Mouse (Mus musculus): ENCODE measurements around the gene Arid3c. TPM values are rescaled to one million over a fixed set of nuclear protein-coding genes. Genes with fewer than 3 reads are reported as not detected.

Gene Arid3c
- polyA plus RNA-seq, 1 experiment from 2014 or later: not detected

DNA sequence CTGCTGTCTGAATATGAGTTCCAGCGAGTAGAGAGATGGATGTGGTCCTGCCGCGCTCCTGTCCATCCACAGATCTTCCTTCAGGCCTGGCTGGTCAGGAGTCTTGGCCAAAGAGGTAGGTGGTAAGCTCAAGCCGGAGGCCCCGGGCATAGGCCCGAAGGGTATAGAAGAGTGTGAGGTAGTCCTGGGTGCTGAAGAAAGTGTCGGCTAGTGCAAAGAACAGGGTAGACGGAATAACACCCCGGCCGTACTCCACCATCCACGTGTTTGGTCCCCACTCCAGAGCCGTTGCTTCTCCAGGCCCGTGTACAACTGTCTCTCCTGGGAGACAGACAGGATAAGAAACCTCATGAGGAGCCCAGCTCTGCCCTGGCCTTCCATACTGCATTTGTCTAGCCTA lies 8.3 kb upstream of the Arid3c start:
- Histone ChIP-seq H3K9me3 (no peaks in the 10 kb centered on the region), H3K4me1 (peaks cover 22% of the 10 kb centered on the region), H3K27me3 (ENCODE audit: insufficient read depth, poor library complexity, severe bottlenecking) (peaks cover 4% of the 10 kb centered on the region; the same call in 1 of the 2 replicates), H3K4me3 (0 out of 2 replicates have a peak overlapping the region, but pooled peaks have one; percentile 76), H3K27ac (no peak overlapping the region), H3K36me3 (peaks cover 15% of the 10 kb centered on the region)
- no peak for DNase-seq (ENCODE audit: low spot score)
- 91% methylated on average over 13 of the region's 13 CpGs for WGBS

DNA sequence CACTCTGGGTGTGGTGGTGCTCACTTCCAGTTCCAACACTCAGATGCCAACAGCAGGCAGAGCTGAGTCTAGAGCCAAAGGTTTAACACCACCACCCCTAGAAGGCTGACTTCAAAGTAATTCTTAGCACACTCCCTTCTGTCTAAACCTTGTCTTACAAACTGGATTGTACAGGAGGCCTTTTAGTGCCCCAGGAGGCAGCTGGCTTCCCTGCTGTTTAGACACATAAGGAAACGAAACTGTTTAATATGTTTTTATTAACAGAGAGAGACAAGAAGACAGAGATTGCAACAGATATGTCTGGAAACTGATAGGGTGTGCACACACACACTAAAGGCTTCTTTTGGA lies 7.3 kb upstream of the Arid3c start:
- Histone ChIP-seq H3K9me3 (no peaks in the 10 kb centered on the region), H3K4me3 (no peak overlapping the region), H3K36me3 (peaks cover 15% of the 10 kb centered on the region), H3K27ac (no peak overlapping the region), H3K27me3 (ENCODE audit: insufficient read depth, poor library complexity, severe bottlenecking) (peaks cover 14% of the 10 kb centered on the region), H3K4me1 (peaks cover 22% of the 10 kb centered on the region)
- 73% methylated on average over 1 of the region's 1 CpGs for WGBS
- DNase-seq (ENCODE audit: low spot score): no peak

DNA sequence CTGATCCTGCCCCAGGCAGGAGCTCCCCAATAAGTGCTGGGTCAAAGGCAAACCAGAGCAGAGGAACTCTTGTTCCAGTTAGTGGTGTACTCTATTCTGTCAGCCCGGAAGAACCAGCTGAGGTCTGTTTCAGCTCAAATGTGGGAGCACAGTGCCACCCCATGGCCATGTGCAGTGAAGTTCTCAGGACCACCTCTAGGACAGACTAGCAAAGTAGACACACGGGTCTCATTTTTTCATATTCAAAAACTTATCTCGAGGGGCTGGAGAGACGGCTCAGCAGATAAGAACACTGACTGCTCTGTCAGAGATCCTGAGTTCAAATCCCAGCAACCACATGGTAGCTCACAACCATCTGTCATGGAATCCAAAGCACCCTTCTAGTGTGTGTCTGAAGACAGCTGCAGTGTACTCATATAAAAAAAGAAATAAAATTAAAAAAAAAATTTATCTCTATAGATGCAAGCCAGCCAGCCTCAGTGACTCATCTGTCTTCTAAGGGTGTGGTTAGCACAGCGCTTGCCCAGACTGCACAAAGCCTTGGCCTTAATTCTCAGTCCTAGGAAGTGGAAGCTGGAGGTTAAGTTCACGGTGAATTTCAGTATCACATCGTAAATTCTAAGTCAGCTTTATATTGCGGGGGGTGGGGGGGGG lies 6.8 kb upstream of the Arid3c start:
- WGBS: 50% methylated on average over 8 of the region's 8 CpGs
- H3K4me1 ChIP-seq: peaks cover 22% of the 10 kb centered on the region
- no peak overlapping the region for H3K27ac ChIP-seq
- H3K9me3 ChIP-seq: no peaks in the 10 kb centered on the region
- peaks cover 15% of the 10 kb centered on the region for H3K36me3 ChIP-seq
- peaks cover 19% of the 10 kb centered on the region for H3K27me3 ChIP-seq (ENCODE audit: insufficient read depth, poor library complexity, severe bottlenecking)
- no peak overlapping the region for H3K4me3 ChIP-seq
- no peak for DNase-seq (ENCODE audit: low spot score)

DNA sequence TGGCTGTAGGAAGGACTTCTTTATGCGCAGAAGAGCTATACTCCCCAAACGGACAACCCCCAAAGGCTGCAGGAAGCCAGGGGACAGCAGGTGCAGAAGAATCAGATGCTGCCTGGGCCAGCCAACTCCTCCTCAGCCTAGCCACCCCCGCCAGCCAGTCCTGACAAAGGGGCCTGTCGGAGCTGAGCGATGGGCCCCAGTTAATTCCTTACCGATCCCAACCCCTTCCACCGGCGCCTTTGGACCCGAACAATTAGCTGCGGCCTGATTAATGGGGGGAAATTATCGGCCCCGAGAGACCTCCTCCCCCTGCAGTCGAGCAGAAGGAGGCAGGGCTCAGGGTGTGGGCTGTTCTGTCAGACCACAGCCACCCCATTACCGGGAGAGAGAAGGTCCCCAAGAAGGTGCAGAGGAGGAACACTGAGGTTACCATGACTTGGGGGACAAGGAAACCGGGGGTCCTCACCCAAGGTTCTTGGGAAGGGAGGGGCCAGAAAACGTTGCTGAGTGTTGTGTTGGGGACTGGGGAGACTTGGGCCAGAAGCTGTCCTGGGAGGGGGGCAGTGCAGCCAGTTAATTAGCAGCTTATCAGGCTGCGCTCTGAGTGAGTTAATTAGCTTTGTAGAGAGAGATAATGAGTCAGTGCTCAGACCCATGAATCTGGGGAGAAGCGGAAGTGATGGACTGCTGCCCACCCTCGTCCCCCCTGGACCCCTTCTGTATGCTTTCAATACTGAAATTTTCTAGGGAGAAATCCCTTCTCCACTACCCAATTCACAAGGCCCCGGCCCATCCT lies 3.9 kb downstream of the Arid3c start:
- WGBS: 14% methylated on average over 20 of the region's 20 CpGs
- no peak for DNase-seq (ENCODE audit: low spot score)

DNA sequence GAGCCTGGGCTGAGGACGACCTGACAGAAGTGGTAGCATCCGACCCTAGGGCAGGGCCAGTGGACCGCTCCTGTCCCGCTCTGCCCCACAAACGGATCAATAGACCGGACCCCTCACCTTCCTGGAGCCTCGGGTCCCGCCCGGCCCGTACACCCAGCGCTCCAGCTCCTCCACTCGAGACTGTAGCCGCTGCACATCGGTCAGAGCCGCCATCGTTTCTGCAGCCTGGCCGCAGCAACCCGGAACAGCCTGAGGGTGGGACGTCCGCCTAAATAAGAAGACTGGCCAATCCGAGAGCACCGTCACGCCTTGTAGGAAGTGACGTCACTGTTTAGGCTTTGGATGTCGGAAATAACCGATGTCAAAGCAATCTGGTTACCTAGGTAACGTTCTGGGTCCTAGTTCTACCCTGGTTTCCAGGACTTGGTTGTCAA lies 8.0 kb downstream of the Arid3c start, which contains the start of gene Dctn3:
TSS of gene Dctn3 (minus strand) at position 253 of the 434 bp plus-strand sequence.
- H3K4me1 ChIP-seq: peaks cover 19% of the 10 kb centered on the region
- under 1% methylated on average over 27 of the region's 27 CpGs for WGBS

More for the DNA sequence above, 3.9 kb downstream of the Arid3c start:
- H3K9me3 ChIP-seq: no peaks in the 10 kb centered on the region
- no peaks in the 10 kb centered on the region for H3K36me3 ChIP-seq
- peaks cover 21% of the 10 kb centered on the region for H3K4me1 ChIP-seq
- H3K27me3 ChIP-seq (ENCODE audit: insufficient read depth, poor library complexity, severe bottlenecking): peaks cover 85% of the 10 kb centered on the region
- H3K4me3 ChIP-seq: no peak overlapping the region
- no peak overlapping the region for H3K27ac ChIP-seq

DNA sequence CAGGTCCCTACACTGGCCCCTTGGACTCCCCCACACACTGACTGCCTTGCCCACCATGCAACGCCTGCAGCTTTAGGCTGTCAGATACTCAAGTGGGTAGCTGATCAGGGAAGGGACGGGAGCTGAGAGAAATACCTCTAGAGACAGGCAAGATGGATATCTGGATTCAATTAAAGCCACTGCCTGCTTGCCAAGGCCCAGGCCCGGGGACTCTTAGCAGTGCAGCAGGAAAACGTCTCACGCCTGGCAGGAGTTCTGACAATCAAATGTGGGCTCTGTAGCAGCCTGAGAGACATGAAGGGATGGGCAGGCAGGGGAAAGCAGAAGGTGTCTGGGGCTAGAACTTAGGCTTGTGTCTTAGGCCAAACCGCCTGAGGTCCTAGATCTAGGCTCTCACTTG lies 14.1 kb downstream of the Arid3c start:
- H3K27me3 ChIP-seq (ENCODE audit: insufficient read depth, poor library complexity, severe bottlenecking): no peaks in the 10 kb centered on the region
- no peak overlapping the region for H3K4me3 ChIP-seq
- DNase-seq (ENCODE audit: low spot score): no peak
- H3K9me3 ChIP-seq: no peaks in the 10 kb centered on the region
- H3K4me1 ChIP-seq: peaks cover 25% of the 10 kb centered on the region
- whole genome bisulfite sequencing: 52% methylated on average over 6 of the region's 6 CpGs
- H3K27ac ChIP-seq: no peak overlapping the region
- peaks cover 57% of the 10 kb centered on the region for H3K36me3 ChIP-seq

More for the DNA sequence above, 8.0 kb downstream of the Arid3c start, which contains the start of gene Dctn3:
- H3K9me3 ChIP-seq: no peaks in the 10 kb centered on the region
- H3K27ac ChIP-seq: peak within 1 kb of the TSS; percentile 83
- peaks cover 29% of the 10 kb centered on the region for H3K36me3 ChIP-seq
- H3K4me3 ChIP-seq: peak within 1 kb of the TSS; percentile 80
- H3K27me3 ChIP-seq (ENCODE audit: insufficient read depth, poor library complexity, severe bottlenecking): peaks cover 44% of the 10 kb centered on the region
- DNase-seq (ENCODE audit: low spot score): peak; percentile 97

DNA sequence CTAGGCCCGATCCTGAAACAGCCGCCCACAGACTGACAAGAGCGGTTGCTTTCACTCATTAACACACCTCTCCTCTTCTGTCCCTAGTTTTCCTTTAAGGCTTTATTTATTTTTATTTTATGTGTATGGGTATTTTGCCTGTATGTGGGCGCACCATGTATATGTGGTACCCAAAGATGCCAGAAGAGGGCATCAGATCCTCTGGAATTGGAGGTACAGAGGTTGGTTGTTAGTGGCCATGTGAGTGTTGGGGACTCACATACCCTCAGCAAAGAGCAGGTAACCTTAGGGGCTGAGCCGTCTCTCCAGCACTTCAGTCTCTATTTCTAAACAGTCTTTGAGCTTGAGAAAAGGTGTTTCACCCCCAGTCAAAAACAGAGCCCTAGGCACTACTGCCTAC lies 15.3 kb downstream of the Arid3c start:
- no peaks in the 10 kb centered on the region for H3K9me3 ChIP-seq
- peaks cover 67% of the 10 kb centered on the region for H3K36me3 ChIP-seq
- no peak for DNase-seq (ENCODE audit: low spot score)
- H3K27ac ChIP-seq: no peak overlapping the region
- H3K27me3 ChIP-seq (ENCODE audit: insufficient read depth, poor library complexity, severe bottlenecking): no peaks in the 10 kb centered on the region
- peaks cover 23% of the 10 kb centered on the region for H3K4me1 ChIP-seq
- WGBS: 84% methylated on average over 5 of the region's 5 CpGs
- H3K4me3 ChIP-seq: no peak overlapping the region

DNA sequence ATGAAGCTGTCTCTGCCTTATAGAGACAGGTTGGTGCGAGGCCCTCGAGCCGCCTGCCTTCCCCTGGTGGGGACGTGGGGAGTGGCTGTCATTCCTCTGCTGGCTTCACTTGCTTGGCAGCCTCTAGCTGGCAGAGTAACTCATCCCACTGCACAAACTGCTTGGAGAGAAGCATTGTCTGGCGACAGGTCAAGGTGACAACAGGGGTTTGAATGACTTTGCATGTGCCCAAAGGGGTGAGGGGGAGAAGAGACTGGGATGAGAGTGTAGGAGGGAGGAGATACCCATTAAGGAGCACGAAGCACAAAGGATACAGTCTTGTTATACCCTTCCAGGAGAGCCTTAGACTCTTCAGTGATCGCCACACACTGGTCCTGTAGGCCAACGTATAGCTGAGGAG lies 15.9 kb downstream of the Arid3c start:
- peaks cover 62% of the 10 kb centered on the region for H3K36me3 ChIP-seq
- H3K4me1 ChIP-seq: peaks cover 23% of the 10 kb centered on the region
- no peak overlapping the region for H3K27ac ChIP-seq
- H3K27me3 ChIP-seq (ENCODE audit: insufficient read depth, poor library complexity, severe bottlenecking): no peaks in the 10 kb centered on the region
- H3K9me3 ChIP-seq: no peaks in the 10 kb centered on the region
- DNase-seq (ENCODE audit: low spot score): no peak
- no peak overlapping the region for H3K4me3 ChIP-seq
- WGBS: 77% methylated on average over 8 of the region's 8 CpGs

DNA sequence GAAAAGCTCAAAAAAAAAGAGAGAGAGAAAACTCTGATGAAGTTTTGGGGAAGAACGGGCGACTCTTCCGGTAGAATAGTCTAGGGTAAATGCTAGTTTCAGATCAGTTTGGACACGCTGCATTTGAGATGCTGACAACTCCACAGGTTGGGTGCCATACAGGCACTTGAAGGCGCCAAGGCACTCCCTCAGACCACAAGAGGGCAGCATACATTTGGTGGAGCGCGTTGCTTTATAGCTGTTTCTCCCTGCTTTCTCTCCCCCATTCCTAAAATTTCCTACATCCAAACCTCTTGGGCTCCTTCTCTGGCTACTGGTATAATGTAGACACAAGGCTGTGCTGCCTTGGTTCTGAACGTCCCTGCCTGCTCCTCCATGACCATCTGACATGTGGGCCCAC lies 16.7 kb downstream of the Arid3c start:
- 20% methylated on average over 8 of the region's 8 CpGs for WGBS
- Histone ChIP-seq H3K27me3 (ENCODE audit: insufficient read depth, poor library complexity, severe bottlenecking) (no peaks in the 10 kb centered on the region), H3K36me3 (peaks cover 54% of the 10 kb centered on the region), H3K9me3 (no peaks in the 10 kb centered on the region), H3K4me1 (peaks cover 23% of the 10 kb centered on the region), H3K27ac (no peak overlapping the region), H3K4me3 (peak overlapping the region; percentile 79; the same call in 1 of the 2 replicates)
- no peak for DNase-seq (ENCODE audit: low spot score)

DNA sequence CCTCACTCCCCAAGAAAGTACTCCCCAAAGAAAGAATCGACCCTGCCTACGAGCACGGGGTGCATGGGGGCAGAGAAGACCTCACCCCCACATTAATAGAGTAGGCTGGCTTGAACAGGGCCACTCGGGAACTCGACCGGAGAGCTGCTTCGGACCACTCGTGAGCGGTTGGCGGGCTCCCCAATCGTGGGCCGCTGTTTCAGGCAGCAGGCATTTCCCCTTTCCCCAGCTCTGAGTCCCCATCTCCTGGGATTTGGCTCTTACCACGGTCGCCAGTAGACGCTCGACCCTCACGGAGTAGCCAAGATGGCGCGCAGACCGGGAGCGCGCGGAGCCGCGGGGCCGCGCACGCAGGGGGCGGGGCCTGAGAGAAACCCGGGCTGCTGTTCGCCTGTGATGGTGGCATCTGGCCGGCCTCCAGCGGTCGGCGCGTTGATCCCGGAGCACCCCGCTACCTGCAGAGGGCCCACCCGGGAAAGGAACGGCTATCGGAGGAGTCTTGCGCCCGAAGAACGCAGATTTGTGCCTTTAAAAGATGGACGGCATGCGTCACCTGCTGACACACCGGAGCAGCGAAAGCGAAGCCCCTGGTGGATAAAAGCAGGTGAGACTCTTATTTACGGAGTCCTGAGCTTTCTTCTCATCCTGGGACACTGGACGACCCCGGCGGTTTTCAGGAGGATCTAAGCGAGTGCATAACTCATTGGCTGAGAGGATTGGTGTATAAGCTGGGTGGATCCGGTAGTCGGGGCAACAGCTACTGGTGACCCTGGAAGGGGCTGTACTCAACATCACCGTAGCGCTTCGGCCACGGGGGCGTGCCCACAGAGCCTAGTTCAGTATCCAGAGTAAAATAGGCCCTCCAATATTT lies 17.5 kb downstream of the Arid3c start, which contains the start of gene Rpp25l:
TSS of gene Rpp25l (minus strand) at position 338 of the 871 bp plus-strand sequence.
- H3K27ac ChIP-seq: peak within 1 kb of the TSS; percentile 95
- H3K36me3 ChIP-seq: peaks cover 45% of the 10 kb centered on the region
- under 1% methylated on average over 61 of the region's 61 CpGs for WGBS
- H3K9me3 ChIP-seq: no peaks in the 10 kb centered on the region
- peaks cover 23% of the 10 kb centered on the region for H3K4me1 ChIP-seq
- peak within 1 kb of the TSS; percentile 79 for H3K4me3 ChIP-seq
- peak; percentile 94 for DNase-seq (ENCODE audit: low spot score)
- no peaks in the 10 kb centered on the region for H3K27me3 ChIP-seq (ENCODE audit: insufficient read depth, poor library complexity, severe bottlenecking)

DNA sequence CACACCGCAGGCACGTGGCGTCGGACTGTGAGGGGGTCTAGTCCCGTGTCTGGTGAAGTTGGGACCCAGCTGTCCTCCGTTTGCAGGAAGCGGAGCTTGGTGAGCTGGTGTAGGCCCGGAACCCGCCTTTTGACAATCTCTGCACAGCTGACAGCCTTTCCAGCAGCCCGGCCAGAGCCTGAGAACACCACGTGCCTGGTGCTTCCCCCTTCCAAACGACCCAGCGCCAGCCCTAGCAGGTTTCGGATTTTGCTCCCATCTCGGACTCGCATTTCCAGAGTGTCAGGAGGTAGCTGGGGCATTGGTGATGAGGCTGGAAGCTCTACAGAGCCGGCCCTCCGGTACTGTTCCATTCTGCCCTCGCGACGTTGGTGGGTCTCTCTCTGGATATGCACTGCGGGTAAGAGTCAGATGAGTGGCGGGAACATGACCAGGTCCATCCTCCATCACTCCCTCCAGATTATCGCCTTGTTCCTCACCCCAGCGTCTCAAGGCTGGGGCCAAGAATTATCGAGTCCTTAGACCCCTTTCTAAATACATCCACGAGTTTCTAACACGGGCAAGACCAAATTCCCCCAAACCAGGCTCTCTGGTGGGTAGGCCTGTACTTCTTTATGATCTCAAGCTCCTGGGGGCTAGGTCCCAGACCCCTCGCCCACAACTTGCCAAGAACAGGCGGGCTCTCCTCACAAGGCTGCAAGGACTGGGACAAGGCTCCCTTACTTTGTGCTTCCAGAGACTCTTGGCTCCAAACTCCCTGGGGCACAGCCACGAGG lies 18.3 kb downstream of the Arid3c start:
- no peak for DNase-seq (ENCODE audit: low spot score)
- Histone ChIP-seq H3K27me3 (ENCODE audit: insufficient read depth, poor library complexity, severe bottlenecking) (peaks cover 5% of the 10 kb centered on the region; the same call in 1 of the 2 replicates), H3K27ac (peak overlapping the region; percentile 95), H3K9me3 (no peaks in the 10 kb centered on the region), H3K4me1 (peaks cover 24% of the 10 kb centered on the region), H3K4me3 (peak overlapping the region; percentile 79), H3K36me3 (peaks cover 37% of the 10 kb centered on the region)
- 45% methylated on average over 31 of the region's 31 CpGs for WGBS
